Mouse (Mus musculus) midbrain, embryonic 11.5 days (tissue): ENCODE measurements around the gene Crim1. TPM values are rescaled to one million over a fixed set of nuclear protein-coding genes. Genes with fewer than 3 reads are reported as not detected.
A peak's percentile ranks its signal among the peaks of the same experiment; 100 is the strongest.

Experiments used
- ATAC-seq: fragments of 200-750 bp; cut with Nextera tagmentation; 2 replicates; pipeline ENCODE4 v1.8.0; 2017; ENCODE audit warnings: moderate TSS enrichment, moderate library complexity; ENCODE audit not compliant: low FRiP score
- DNase-seq: peaks from one replicate; pipeline ENCODE4 v3.0.0; 2015; ENCODE audit warnings: low spot score; ENCODE audit errors: missing footprints
- H3K27ac ChIP-seq: fragments of 300-500 bp; sonication (generic); 2 replicates; pipeline ENCODE4 v1.5.1; 2014; ENCODE audit warnings: low read depth, low read length
- H3K27me3 ChIP-seq: fragments of 300-500 bp; sonication (generic); 2 replicates; pipeline ENCODE4 v1.6.1; 2014; ENCODE audit warnings: mild to moderate bottlenecking, low read length, moderate library complexity, mixed read lengths; ENCODE audit not compliant: control insufficient read depth, insufficient read depth
- H3K36me3 ChIP-seq: fragments of 300-500 bp; sonication (generic); 2 replicates; pipeline ENCODE4 v1.6.1; 2014; ENCODE audit warnings: mild to moderate bottlenecking, low read length, moderate library complexity, mixed read lengths; ENCODE audit not compliant: control insufficient read depth, insufficient read depth
- H3K4me1 ChIP-seq: fragments of 300-500 bp; sonication (generic); 2 replicates; pipeline ENCODE4 v1.6.1; 2014; ENCODE audit warnings: low read length; ENCODE audit not compliant: control insufficient read depth, insufficient read depth
- H3K4me2 ChIP-seq: fragments of 300-500 bp; sonication (generic); 2 replicates; pipeline ENCODE4 v1.6.1; 2014; ENCODE audit warnings: mild to moderate bottlenecking, moderate library complexity
- H3K4me3 ChIP-seq: fragments of 300-500 bp; sonication (generic); 2 replicates; pipeline ENCODE4 v1.5.1; 2014; ENCODE audit warnings: low read depth, low read length
- H3K9ac ChIP-seq: fragments of 300-500 bp; sonication (generic); 2 replicates; pipeline ENCODE4 v1.6.1; 2014; ENCODE audit warnings: low read length
- H3K9me3 ChIP-seq: fragments of 300-500 bp; sonication (generic); 2 replicates; pipeline ENCODE4 v1.6.1; 2016; ENCODE audit warnings: low read length; ENCODE audit not compliant: control insufficient read depth
- WGBS: fragments of 180-500 bp; shearing (Covaris S2); extraction: QIAGEN DNeasy Blood & Tissue Kit; methylation state at CpG from one replicate; pipeline ENCODE4 v1.1.7; 2014; 5-methylcytosine and 5-hydroxymethylcytosine counted together
- polyA plus RNA-seq: library from polyadenylated mRNA; unstranded; fragments of >200 nt; fragmentation: Nextera tagmentation; extraction: Ambion mirVana; gene quantifications from 2 replicates; pipeline ENCODE4 v1.2.1, GENCODE M21; 2014

Crim1 gene
- polyA plus RNA-seq, 1 experiment from 2014 or later = 4.4 TPM

DNA sequence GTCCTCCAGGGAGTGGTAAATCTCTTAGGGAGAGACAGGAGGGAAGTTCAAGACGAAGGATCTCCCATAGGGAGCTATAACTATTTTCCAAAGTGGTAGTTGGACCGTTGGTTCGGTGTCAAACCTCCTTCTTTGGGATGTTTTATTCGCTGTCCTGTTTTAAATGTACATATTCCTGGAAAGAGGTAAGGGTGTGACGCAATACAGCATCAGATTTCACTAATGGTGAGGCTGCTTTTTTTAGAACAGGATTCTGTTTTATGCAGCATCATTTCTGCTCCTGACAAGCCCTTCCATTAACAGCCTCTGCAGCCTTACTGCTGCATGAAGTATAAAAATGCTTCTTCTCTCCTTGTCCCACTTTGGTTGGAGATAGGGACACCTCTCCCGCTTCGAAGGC is 95.9 kb downstream of the Crim1 start:
- 93% methylated on average over 7 of the region's 7 CpGs for WGBS
- Histone ChIP-seq H3K4me3 (no peak overlapping the region), H3K27ac (no peak overlapping the region), H3K4me1 (no peaks in the 10 kb centered on the region), H3K9ac (no peak overlapping the region), H3K36me3 (no peaks in the 10 kb centered on the region), H3K27me3 (no peaks in the 10 kb centered on the region), H3K4me2 (no peak overlapping the region), H3K9me3 (no peaks in the 10 kb centered on the region)
- no peak for DNase-seq
- ATAC-seq = no peak

DNA sequence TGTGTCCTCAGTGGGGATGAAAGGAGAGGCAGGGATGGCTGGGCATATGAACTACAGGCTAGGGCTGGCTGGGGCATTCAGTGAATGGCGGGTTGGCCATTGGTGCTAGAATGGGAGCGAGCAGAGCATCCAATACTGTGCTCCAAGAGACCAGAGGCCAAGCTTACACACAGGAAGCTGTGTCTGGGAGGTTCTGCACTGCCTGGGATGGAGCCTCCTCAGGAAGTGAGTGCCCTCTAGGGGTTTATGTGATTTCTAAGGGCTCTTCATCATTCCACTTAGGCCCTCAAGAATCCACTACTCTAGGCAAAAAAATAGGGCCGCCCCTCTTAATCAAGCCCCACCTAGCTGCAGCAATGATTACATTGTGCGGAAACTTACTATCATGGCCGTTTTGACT is 98.1 kb downstream of the Crim1 start:
- WGBS = 84% methylated on average over 5 of the region's 5 CpGs
- no peaks in the 10 kb centered on the region for H3K27me3 ChIP-seq
- no peak overlapping the region for H3K4me3 ChIP-seq
- no peaks in the 10 kb centered on the region for H3K4me1 ChIP-seq
- H3K9ac ChIP-seq = no peak overlapping the region
- H3K36me3 ChIP-seq = no peaks in the 10 kb centered on the region
- no peaks in the 10 kb centered on the region for H3K9me3 ChIP-seq
- H3K27ac ChIP-seq = no peak overlapping the region
- DNase-seq (no peak), ATAC-seq (peak; percentile 43; the same call in 1 of the 2 replicates)
- H3K4me2 ChIP-seq = no peak overlapping the region

DNA sequence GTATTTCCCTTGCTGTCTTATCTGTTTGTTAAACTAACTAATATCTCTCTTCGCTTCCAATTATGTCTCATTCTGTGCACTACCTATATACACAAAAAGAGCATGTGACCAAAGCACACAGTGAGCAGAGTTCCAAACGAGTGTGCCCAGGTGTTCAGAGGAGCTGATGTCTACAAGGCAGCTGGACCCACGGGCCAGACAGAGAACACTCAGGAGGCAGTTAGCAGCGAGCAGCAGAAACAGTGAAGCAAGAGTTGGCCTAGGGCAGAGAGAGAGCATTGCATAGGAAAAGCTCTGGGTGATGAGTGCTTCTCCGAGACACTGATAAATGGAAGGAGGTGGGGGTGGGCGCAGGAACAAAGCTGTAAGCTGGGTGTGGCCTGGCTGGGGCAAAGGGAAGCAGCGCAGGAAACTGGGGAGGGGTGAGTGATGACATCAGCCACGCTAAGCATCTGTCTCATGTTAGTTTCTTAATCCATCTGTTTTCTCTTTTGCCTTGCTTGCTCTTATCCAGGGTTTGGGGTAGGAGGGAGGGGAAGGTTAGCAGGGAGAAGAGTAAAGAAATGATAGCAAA is 99.0 kb downstream of the Crim1 start:
- Histone ChIP-seq H3K9ac (no peak overlapping the region), H3K4me1 (no peaks in the 10 kb centered on the region), H3K27ac (no peak overlapping the region), H3K9me3 (no peaks in the 10 kb centered on the region), H3K4me3 (no peak overlapping the region), H3K4me2 (no peak overlapping the region), H3K36me3 (no peaks in the 10 kb centered on the region), H3K27me3 (no peaks in the 10 kb centered on the region)
- DNase-seq (no peak), ATAC-seq (no peak)
- WGBS = 67% methylated on average over 8 of the region's 8 CpGs

DNA sequence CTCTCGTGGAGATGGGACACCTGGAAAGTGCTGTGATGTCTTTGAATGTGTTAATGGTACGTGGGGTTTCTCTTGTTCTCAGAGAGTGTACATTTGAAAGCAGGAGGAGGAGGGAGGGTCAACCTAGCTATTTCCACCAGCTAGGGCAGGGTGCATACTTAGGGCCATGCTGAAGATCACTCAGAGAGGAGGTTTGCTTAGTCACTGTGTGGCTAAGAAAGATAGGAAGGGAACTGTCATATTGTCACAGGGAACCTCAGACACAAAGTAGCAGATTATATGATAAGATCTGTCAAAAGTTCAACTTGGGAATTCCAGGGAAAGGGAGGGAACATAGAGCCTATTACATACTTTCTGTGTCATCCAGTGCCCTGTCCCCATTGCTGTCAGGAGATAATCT is 103.0 kb downstream of the Crim1 start:
- H3K4me2 ChIP-seq = no peak overlapping the region
- no peak overlapping the region for H3K4me3 ChIP-seq
- H3K9ac ChIP-seq = no peak overlapping the region
- H3K27me3 ChIP-seq = no peaks in the 10 kb centered on the region
- ATAC-seq (no peak), DNase-seq (no peak)
- H3K36me3 ChIP-seq = no peaks in the 10 kb centered on the region; the same call in 1 of the 2 replicates
- no peaks in the 10 kb centered on the region for H3K9me3 ChIP-seq
- H3K27ac ChIP-seq = no peak overlapping the region
- H3K4me1 ChIP-seq = no peaks in the 10 kb centered on the region
- 83% methylated on average over 2 of the region's 2 CpGs for WGBS

DNA sequence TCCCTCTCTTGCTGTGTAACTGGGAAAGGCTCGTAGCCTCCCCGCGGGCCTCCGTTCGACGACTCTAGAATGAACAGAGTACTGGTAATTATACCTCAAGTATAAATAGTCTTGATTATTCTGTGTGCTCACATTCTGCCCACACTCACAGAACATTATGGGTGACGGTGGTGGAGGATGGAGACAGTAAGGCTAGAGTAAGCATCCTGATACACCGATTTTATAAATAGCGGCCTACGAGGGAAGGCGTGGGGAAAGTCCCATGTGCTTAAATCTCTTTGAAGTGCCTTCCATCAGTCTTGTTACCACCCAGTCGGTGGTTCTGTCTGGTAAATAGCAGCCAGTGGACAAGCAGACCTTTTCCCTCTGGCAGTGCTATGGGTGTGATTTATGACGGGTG is 104.0 kb downstream of the Crim1 start:
- H3K4me1 ChIP-seq = no peaks in the 10 kb centered on the region
- 92% methylated on average over 13 of the region's 13 CpGs for WGBS
- no peak overlapping the region for H3K9ac ChIP-seq
- H3K27ac ChIP-seq = no peak overlapping the region
- H3K4me2 ChIP-seq = no peak overlapping the region
- no peaks in the 10 kb centered on the region for H3K9me3 ChIP-seq
- H3K4me3 ChIP-seq = no peak overlapping the region
- ATAC-seq = no peak
- no peak for DNase-seq
- no peaks in the 10 kb centered on the region for H3K27me3 ChIP-seq
- H3K36me3 ChIP-seq = no peaks in the 10 kb centered on the region; the same call in 1 of the 2 replicates

DNA sequence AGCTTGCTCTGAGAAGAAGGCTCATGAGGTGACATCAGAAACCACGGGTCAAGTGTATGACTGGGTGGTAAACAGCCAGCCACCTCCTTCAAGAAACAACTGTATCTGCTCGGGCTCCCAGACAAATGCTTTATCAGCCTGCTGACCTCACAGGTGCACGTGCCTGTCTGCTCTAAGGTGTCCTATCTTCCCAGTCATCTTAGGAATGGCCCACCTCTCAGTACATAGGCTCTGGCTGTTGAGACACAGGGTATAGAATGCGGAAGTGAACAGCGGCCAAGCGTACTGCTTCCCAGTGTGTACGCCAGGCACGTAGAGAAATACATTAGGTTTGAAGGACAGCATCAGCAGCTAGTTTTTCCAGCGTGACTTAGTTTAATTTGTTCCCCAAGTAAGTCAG is 106.4 kb downstream of the Crim1 start:
- no peak overlapping the region for H3K9ac ChIP-seq
- ATAC-seq (no peak), DNase-seq (no peak)
- no peak overlapping the region for H3K4me2 ChIP-seq
- no peaks in the 10 kb centered on the region; the same call in 1 of the 2 replicates for H3K36me3 ChIP-seq
- no peaks in the 10 kb centered on the region for H3K4me1 ChIP-seq
- no peaks in the 10 kb centered on the region for H3K9me3 ChIP-seq
- 95% methylated on average over 9 of the region's 9 CpGs for WGBS
- no peaks in the 10 kb centered on the region for H3K27me3 ChIP-seq
- H3K27ac ChIP-seq = no peak overlapping the region
- H3K4me3 ChIP-seq = no peak overlapping the region

DNA sequence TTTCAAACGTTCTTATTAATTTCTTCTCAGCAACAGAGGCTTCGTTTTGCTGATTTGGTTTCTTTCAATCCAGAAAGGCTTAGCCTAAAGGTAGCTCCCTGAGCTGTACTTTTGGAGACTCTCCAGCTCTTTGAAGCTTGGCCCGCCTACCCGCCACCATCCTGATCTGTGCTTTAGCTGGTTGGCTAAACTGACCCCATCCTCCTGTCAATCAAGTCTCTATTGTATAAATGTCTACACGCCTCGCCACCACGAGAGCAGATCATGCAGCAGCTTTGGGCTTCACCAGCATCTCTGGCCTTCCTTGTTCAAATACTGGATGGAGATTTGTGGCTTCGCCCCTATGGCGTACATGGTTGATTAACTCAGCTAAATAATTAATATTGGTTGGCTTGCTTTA is 108.2 kb downstream of the Crim1 start:
- ATAC-seq = no peak
- Histone ChIP-seq H3K9ac (no peak overlapping the region), H3K27ac (no peak overlapping the region), H3K4me2 (no peak overlapping the region), H3K4me1 (no peaks in the 10 kb centered on the region), H3K36me3 (no peaks in the 10 kb centered on the region; the same call in 1 of the 2 replicates), H3K9me3 (no peaks in the 10 kb centered on the region), H3K4me3 (no peak overlapping the region), H3K27me3 (no peaks in the 10 kb centered on the region)
- WGBS = 89% methylated on average over 9 of the region's 9 CpGs
- no peak for DNase-seq

DNA sequence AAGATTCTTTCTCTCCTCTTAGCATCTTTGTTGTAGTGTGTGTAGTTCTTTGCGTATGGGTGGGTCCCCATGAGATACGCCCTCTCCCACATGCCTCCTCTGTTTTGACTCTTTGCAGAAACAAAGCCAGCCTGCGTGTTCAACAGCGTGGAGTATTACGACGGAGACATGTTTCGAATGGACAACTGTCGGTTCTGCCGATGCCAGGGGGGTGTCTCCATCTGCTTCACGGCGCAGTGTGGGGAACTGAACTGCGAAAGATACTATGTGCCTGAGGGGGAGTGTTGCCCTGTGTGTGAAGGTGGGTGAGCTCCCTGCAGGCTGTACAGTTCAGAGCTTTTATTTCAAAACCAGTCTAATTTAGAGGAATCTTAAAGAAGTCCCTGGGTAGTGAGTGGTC is 113.0 kb downstream of the Crim1 start:
- DNase-seq = no peak
- H3K27ac ChIP-seq = no peak overlapping the region
- H3K4me3 ChIP-seq = no peak overlapping the region
- H3K9me3 ChIP-seq = no peaks in the 10 kb centered on the region
- H3K27me3 ChIP-seq = no peaks in the 10 kb centered on the region
- H3K4me2 ChIP-seq = no peak overlapping the region
- H3K9ac ChIP-seq = no peak overlapping the region
- H3K4me1 ChIP-seq = no peaks in the 10 kb centered on the region
- 94% methylated on average over 12 of the region's 12 CpGs for WGBS
- no peaks in the 10 kb centered on the region for H3K36me3 ChIP-seq
- no peak for ATAC-seq

DNA sequence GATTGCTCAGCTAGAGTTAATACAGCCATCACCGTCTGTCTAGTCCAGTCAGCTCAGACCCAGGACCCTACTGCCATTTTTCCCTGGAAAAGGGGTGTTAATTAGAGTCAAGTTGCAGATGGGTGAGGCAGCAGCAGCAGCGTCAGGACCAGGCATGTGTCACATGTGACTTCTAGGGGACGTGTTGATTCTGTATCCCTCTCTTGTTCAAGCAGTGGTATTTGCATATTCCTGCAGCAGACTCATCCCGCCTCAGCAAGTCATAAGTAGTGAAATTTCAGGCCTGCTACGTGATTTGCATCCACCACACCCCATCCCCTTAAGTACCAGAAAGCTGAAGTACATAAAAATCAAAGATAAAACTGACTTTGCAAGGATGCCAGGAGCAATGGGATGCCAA is 113.6 kb downstream of the Crim1 start:
- WGBS = 77% methylated on average over 5 of the region's 5 CpGs
- H3K27me3 ChIP-seq = no peaks in the 10 kb centered on the region
- H3K4me2 ChIP-seq = no peak overlapping the region
- H3K9me3 ChIP-seq = no peaks in the 10 kb centered on the region
- no peak for DNase-seq
- no peaks in the 10 kb centered on the region for H3K36me3 ChIP-seq
- H3K27ac ChIP-seq = no peak overlapping the region
- no peak overlapping the region for H3K4me3 ChIP-seq
- no peaks in the 10 kb centered on the region for H3K4me1 ChIP-seq
- H3K9ac ChIP-seq = no peak overlapping the region
- no peak for ATAC-seq
